Mouse (Mus musculus) liver, embryonic 14.5 days (tissue): ENCODE measurements at regions not wholly inside any gene's neighbourhood (a gene's known extent, or its start where the extent isn't known, plus 50 kb on each side); places are given as distances from the start of the nearest gene placed in this dataset.

Experiments used
- CTCF ChIP-seq: IDR thresholded peaks from 2 replicates; pipeline ENCODE4 v1.5.1; 2016; ENCODE audit warnings: antibody characterized with exemption, low read depth, control low read depth
- EP300 ChIP-seq: IDR thresholded peaks from 2 replicates; pipeline ENCODE4 v1.6.1; 2016; ENCODE audit warnings: antibody characterized with exemption, low read depth

DNA sequence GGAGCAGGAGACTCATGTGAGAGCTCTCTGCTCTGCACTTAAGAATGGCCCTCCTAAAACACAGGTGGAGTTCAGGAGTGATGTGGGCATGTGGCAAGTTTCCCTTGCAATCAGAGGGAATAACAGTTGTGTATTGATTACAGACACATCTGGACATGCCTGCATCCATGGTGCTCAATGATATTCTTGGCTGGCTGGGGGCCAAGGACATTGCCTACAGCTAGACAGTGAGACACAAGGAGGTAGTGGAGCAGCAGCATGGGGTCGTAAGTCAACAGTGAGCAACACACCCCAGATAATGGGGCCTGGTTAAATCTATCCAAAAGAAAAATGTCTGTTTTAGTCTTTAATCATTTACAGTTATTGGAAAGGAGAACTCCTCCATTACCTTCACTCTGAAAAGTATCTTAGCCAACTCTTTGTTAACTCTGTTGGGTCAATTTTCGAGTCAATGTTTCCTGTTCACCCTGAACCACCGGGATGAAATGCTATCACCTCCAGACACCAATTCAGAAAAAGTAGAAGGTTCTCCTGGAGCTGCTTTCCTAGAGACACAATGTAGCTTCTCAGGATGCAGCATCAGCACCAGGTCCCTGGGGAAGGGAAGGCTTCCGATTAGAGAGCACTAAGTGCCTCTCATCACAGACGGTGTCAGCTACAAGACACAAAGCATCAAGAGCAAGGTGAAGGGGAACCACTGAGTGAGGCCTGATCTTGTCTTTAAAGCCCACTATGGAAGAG, 61.1 kb upstream of the Gm11983 start:
- TF ChIP-seq CTCF (no peak), EP300 (no peak)
